ENCODE assay signal across 10 mouse cellular contexts in genomic region chrX:68495144-68495493, GRCm38 (mm10).
DNase-seq lines count a peak whose midpoint lies in the region; ATAC-seq and TF ChIP-seq lines count a peak whose summit lies in the region.
"Had no signal": no experiment of that assay in that cellular context is flagged by ENCODE, and none has a peak within 500 bp of the region (broad histone marks: within the 10 kb centered on the region; RNA-seq: fewer than 3 reads in every experiment).

No protein-coding gene starts in this region.

- H3K4me3 ChIP-seq in hindbrain, postnatal 0 days (ENCODE audit: low read length), result no peak overlapping the region
- H3K4me3 ChIP-seq in hindbrain, embryonic 14.5 days (replicated peaks; ENCODE audit: low read length), result no peak overlapping the region
- H3K4me3 ChIP-seq: lung, embryonic 15.5 days had no signal

- H3K27me3 ChIP-seq in hindbrain, postnatal 0 days (ENCODE audit: insufficient read depth, low read length), result no peaks in the 10 kb centered on the region
- H3K27me3 ChIP-seq in hindbrain, embryonic 14.5 days (ENCODE audit: control insufficient read depth, insufficient read depth, low read length), result no peaks in the 10 kb centered on the region
- H3K27me3 ChIP-seq: lung, embryonic 15.5 days had no signal

- no peak; the same call in 1 of the 2 replicates for ATAC-seq in hindbrain, postnatal 0 days
- ATAC-seq in hindbrain, embryonic 14.5 days (ENCODE audit: low FRiP score), result no peak
- ATAC-seq in erythroblast, adult 5-6 weeks (replicated peaks; ENCODE audit: low FRiP score, poor library complexity, severe bottlenecking), result no peak

- H3K9ac ChIP-seq in hindbrain, postnatal 0 days (replicated peaks; ENCODE audit: low read length), result no peak overlapping the region
- no peak overlapping the region for H3K9ac ChIP-seq in hindbrain, embryonic 14.5 days
- H3K9ac ChIP-seq: lung, embryonic 15.5 days had no signal

- no peaks in the 10 kb centered on the region for H3K36me3 ChIP-seq in hindbrain, postnatal 0 days (ENCODE audit: insufficient read depth, low read length)
- H3K36me3 ChIP-seq in hindbrain, embryonic 14.5 days (replicated peaks; ENCODE audit: control insufficient read depth, insufficient read depth), result no peaks in the 10 kb centered on the region
- H3K36me3 ChIP-seq: lung, embryonic 15.5 days had no signal

- no peak overlapping the region for H3K4me2 ChIP-seq in hindbrain, postnatal 0 days (ENCODE audit: low read depth, low read length)
- H3K4me2 ChIP-seq in hindbrain, embryonic 14.5 days (replicated peaks), result no peak overlapping the region
- H3K4me2 ChIP-seq: lung, embryonic 15.5 days had no signal

- H3K27ac ChIP-seq in hindbrain, postnatal 0 days, result no peak overlapping the region
- H3K27ac ChIP-seq in hindbrain, embryonic 14.5 days, result no peak overlapping the region
- H3K27ac ChIP-seq: lung, embryonic 15.5 days had no signal

- no peaks in the 10 kb centered on the region for H3K9me3 ChIP-seq in hindbrain, postnatal 0 days (ENCODE audit: low read length)
- no peaks in the 10 kb centered on the region for H3K9me3 ChIP-seq in hindbrain, embryonic 14.5 days (ENCODE audit: control insufficient read depth, low read length)
- H3K9me3 ChIP-seq: lung, embryonic 15.5 days had no signal

- peak; percentile 23 for DNase-seq in hindbrain, postnatal 0 days (ENCODE audit: low spot score)
- no peak for DNase-seq in hindbrain, embryonic 14.5 days (ENCODE audit: low spot score)
- DNase-seq in adrenal gland, adult 8-10 months, result peak; percentile 5
- peak; percentile 82 for DNase-seq in fibroblast of lung, adult 2 months (ENCODE audit: low read depth)
- DNase-seq in lung, postnatal 36 days, result peak; percentile 3
- DNase-seq in spleen, postnatal 36 days (ENCODE audit: low spot score in 2 of 2), result no peak
- DNase-seq in c-Kit-positive CD71-positive TER-119-positive erythroid progenitor cells, embryonic 14.5 days (ENCODE audit: low spot score), result no peak
- DNase-seq: kidney, adult 8-10 months had no signal

- no peaks in the 10 kb centered on the region for H3K4me1 ChIP-seq in hindbrain, postnatal 0 days (ENCODE audit: insufficient read depth, low read length)
- no peaks in the 10 kb centered on the region for H3K4me1 ChIP-seq in hindbrain, embryonic 14.5 days (replicated peaks; ENCODE audit: control insufficient read depth, insufficient read depth, low read length)
- H3K4me1 ChIP-seq: lung, embryonic 15.5 days had no signal

- 52% methylated on average over 3 of the region's 3 CpGs for WGBS in hindbrain, postnatal 0 days
- WGBS in hindbrain, embryonic 14.5 days, result 67% methylated on average over 3 of the region's 3 CpGs

- no peak for TF ChIP-seq CTCF in hindbrain, postnatal 0 days (IDR thresholded peaks at IDR 0.05; ENCODE audit: low read depth)

Comparison
In these comparisons a context has a peak if more than half of its experiments do, and no peak if none do; other contexts are left out.
1. DNase-seq: peak in hindbrain, postnatal 0 days (single experiment), adrenal gland, adult 8-10 months (single experiment), fibroblast of lung, adult 2 months (single experiment) and lung, postnatal 36 days (single experiment); none in hindbrain, embryonic 14.5 days (single experiment), spleen, postnatal 36 days (0 of 2) and c-Kit-positive CD71-positive TER-119-positive erythroid progenitor cells, embryonic 14.5 days (single experiment).